Mouse (Mus musculus) lung, embryonic 14.5 days (tissue): Measurements from ENCODE around the gene Ryr2. TPM values are rescaled to one million over a fixed set of nuclear protein-coding genes. Genes with fewer than 3 reads are reported as not detected.

Source experiments
- ATAC-seq: fragments of 200-750 bp; cut with Nextera tagmentation; 2 replicates; pipeline ENCODE4 v1.8.0; 2017; ENCODE audit warnings: mild to moderate bottlenecking, moderate TSS enrichment, moderate library complexity; ENCODE audit not compliant: insufficient read depth
- DNase-seq: peaks from one replicate; pipeline ENCODE4 v3.0.0-alpha.2; 2015
- H3K27ac ChIP-seq: fragments of 300-500 bp; sonication (generic); 2 replicates; pipeline ENCODE4 v1.5.1; 2014; ENCODE audit warnings: low read depth, mild to moderate bottlenecking, moderate library complexity
- H3K27me3 ChIP-seq: fragments of 300-500 bp; sonication (generic); 2 replicates; pipeline ENCODE4 v1.6.1; 2014; ENCODE audit warnings: low read length, control low read depth; ENCODE audit not compliant: insufficient read depth
- H3K36me3 ChIP-seq: fragments of 300-500 bp; sonication (generic); 2 replicates; pipeline ENCODE4 v1.6.1; 2014; ENCODE audit warnings: control low read depth; ENCODE audit not compliant: insufficient read depth
- H3K4me1 ChIP-seq: fragments of 300-500 bp; sonication (generic); 2 replicates; pipeline ENCODE4 v1.6.1; 2014; ENCODE audit warnings: antibody characterized with exemption, control low read depth; ENCODE audit not compliant: insufficient read depth
- H3K4me2 ChIP-seq: fragments of 300-500 bp; sonication (generic); 2 replicates; pipeline ENCODE4 v1.6.1; 2014; ENCODE audit warnings: mild to moderate bottlenecking
- H3K4me3 ChIP-seq: fragments of 300-500 bp; sonication (generic); 2 replicates; pipeline ENCODE4 v1.5.1; 2014; ENCODE audit warnings: low read depth, low read length
- H3K9ac ChIP-seq: fragments of 300-500 bp; sonication (generic); 2 replicates; pipeline ENCODE4 v1.6.1; 2014
- H3K9me3 ChIP-seq: fragments of 300-500 bp; sonication (generic); 2 replicates; pipeline ENCODE4 v1.6.1; 2016; ENCODE audit warnings: low read depth, low read length, control low read depth
- CTCF ChIP-seq: IDR thresholded peaks from 2 replicates; pipeline ENCODE4 v1.5.1; 2016; ENCODE audit warnings: antibody characterized with exemption, low read depth
- WGBS: fragments of 180-500 bp; shearing (Covaris S2); extraction: QIAGEN DNeasy Blood & Tissue Kit; methylation state at CpG from one replicate; pipeline ENCODE4 v1.1.7; 2014; 5-methylcytosine and 5-hydroxymethylcytosine counted together
- polyA plus RNA-seq: library from polyadenylated mRNA; unstranded; fragments of >200 nt; fragmentation: Nextera tagmentation; extraction: Ambion mirVana; gene quantifications from 2 replicates; pipeline ENCODE4 v1.2.1, GENCODE M21; 2014

Ryr2 gene
- polyA plus RNA-seq, 1 experiment from 2014 or later = 2.3 TPM

DNA sequence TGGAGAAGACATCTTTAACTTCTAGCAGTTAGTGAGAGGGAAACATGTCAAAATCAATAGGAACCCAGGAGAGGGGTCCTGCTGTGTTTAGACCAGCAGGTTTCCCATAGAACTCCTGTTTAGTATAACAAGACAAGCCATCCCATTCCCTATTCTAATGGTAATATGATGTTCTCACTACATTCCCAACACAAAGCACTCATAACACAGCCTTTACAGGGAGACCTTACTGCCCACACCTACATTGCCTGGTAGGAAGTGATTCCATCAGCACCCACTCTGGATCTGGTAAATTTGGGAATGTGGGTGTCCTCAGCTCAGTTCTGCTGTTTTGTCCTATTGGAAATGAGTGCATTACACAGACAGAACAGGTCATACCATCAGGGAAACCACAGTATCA, 127.7 kb downstream of the Ryr2 start:
- no peak for ATAC-seq

DNA sequence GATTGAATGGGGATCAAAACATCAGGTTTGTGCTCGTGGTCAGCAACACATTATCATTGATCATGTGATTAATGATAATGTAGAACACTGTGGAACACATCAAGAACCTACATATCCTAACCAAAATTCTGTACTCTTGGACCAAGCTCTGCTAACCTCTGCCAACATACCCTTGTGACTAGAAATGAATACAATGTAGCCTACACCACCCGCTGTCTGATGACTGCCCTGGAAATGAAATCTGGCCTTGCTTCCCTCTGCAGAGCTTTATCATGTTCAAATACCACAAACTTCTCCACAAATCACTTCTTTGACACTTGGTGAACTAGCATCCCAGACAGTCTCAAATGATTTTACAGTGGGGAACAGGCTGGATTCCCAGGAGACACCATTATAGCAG, 128.4 kb downstream of the Ryr2 start:
- H3K4me1 ChIP-seq = no peaks in the 10 kb centered on the region
- H3K9me3 ChIP-seq = no peaks in the 10 kb centered on the region
- H3K4me3 ChIP-seq = no peak overlapping the region
- ATAC-seq = no peak
- no peaks in the 10 kb centered on the region for H3K36me3 ChIP-seq
- no peak overlapping the region for H3K9ac ChIP-seq
- no peak for DNase-seq
- H3K27me3 ChIP-seq = no peaks in the 10 kb centered on the region
- TF ChIP-seq CTCF = no peak
- WGBS = 61% methylated on average over 2 of the region's 2 CpGs
- no peak overlapping the region for H3K27ac ChIP-seq
- H3K4me2 ChIP-seq = no peak overlapping the region

More for the DNA sequence above, 127.7 kb downstream of the Ryr2 start:
- Histone ChIP-seq H3K4me2 (no peak overlapping the region), H3K36me3 (no peaks in the 10 kb centered on the region), H3K27ac (no peak overlapping the region), H3K4me3 (no peak overlapping the region), H3K27me3 (no peaks in the 10 kb centered on the region), H3K9me3 (no peaks in the 10 kb centered on the region), H3K4me1 (no peaks in the 10 kb centered on the region), H3K9ac (no peak overlapping the region)
- DNase-seq = no peak
- TF ChIP-seq CTCF = no peak

DNA sequence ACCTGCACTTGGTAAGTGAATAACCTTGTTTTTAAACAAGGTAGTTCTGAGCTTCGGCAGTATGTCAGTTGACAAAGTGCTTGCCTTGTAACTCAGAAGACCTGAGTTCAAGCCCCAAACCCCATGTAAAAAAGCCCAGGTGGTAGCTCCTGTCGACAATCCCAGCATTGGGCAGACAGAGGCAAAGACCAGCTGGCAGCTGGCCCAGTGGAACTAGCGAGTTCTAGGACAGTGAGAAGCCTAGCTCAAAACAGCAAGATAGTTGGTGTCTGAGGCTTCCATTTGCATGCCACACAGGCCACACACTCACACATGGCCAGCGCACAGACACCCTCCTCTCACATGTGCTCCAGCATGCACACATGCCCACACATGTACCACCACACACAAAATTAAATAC, 129.1 kb downstream of the Ryr2 start:
- Histone ChIP-seq H3K4me3 (no peak overlapping the region), H3K9ac (no peak overlapping the region)

DNA sequence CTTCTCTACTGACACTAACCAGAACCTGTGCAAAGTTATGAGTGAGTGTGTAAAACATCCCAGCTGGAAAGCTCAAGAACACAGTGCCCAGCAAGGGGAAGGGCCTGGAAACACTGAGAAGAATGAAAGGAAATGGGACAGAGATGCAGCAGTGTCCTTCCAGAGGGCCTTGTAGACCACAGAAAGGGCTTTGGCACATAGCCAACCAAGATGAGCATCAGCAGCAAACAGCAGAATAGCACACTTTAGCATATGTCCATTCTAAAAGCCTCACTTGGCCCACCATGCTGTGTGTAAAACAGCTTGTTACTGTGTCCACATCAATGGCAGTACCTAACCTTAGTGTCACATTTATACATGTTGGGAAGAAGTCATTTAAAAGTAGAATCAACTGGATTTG, 142.4 kb downstream of the Ryr2 start:
- no peaks in the 10 kb centered on the region for H3K4me1 ChIP-seq
- DNase-seq = peak; percentile 67
- ATAC-seq = no peak; the same call in 1 of the 2 replicates

More for the DNA sequence above, 129.1 kb downstream of the Ryr2 start:
- Histone ChIP-seq H3K27ac (no peak overlapping the region), H3K4me2 (no peak overlapping the region), H3K9me3 (no peaks in the 10 kb centered on the region), H3K4me1 (no peaks in the 10 kb centered on the region), H3K36me3 (no peaks in the 10 kb centered on the region), H3K27me3 (no peaks in the 10 kb centered on the region)
- WGBS = 63% methylated on average over 4 of the region's 4 CpGs
- DNase-seq = no peak
- no peak for ATAC-seq
- no peak for TF ChIP-seq CTCF

DNA sequence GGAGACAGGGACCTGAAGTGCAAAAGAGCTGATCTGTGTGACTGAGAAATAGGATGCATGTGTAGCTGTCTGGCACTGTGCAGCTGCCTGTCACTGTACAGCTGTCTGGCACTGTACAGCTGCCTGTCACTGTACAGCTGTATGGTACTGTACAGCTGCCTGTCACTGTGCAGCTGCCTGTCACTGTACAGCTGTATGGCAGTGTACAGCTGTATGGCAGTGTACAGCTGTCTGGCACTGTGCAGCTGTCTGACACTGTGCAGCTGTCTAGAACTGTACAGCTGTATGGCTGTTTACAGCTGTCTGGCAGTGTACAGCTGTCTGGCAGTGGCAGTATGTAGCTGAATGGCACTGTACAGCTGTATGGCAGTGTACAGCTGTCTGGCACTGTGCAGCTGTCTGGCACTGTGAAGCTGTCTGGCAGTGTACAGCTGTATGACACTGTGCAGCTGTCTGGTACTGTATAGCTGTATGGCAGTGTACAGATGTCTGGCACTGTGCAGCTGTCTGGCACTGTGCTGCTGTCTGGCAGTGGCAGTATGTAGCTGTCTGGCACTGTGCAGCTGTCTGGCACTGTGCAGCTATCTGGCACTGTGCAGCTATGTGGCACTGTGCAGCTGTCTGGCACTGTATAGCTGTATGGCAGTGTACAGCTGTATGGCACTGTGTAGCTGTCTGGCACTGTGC, 147.1 kb downstream of the Ryr2 start:
- Histone ChIP-seq H3K9ac (no peak overlapping the region), H3K4me2 (no peak overlapping the region), H3K27ac (no peak overlapping the region), H3K4me3 (no peak overlapping the region), H3K9me3 (no peaks in the 10 kb centered on the region), H3K36me3 (no peaks in the 10 kb centered on the region), H3K27me3 (no peaks in the 10 kb centered on the region), H3K4me1 (no peaks in the 10 kb centered on the region)
- no peak for TF ChIP-seq CTCF
- ATAC-seq = peak; percentile 48
- DNase-seq = no peak

More for the DNA sequence above, 142.4 kb downstream of the Ryr2 start:
- no peak overlapping the region for H3K4me3 ChIP-seq
- no peak overlapping the region for H3K9ac ChIP-seq
- H3K36me3 ChIP-seq = no peaks in the 10 kb centered on the region
- no peak overlapping the region for H3K4me2 ChIP-seq
- H3K27ac ChIP-seq = no peak overlapping the region
- no peaks in the 10 kb centered on the region for H3K27me3 ChIP-seq
- H3K9me3 ChIP-seq = no peaks in the 10 kb centered on the region
- TF ChIP-seq CTCF = no peak

DNA sequence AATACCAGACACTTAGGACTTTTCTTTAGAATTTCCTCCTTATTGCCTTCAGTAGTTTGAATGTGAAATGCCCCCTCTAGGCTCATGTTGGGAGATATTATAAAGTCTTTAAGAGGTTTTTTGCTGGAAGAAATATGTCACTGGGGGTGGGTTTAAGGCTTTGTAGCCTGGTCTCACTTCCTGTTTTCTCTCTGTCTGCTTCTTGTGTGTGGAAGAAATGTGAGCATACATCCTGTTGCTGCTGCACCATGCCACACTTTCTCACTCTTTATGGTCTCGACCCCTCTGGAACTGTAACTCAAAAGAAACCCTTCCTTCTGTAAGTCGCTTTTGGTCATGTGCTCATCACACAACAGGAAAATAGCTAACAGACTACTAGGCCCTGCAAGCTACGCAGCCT, 147.9 kb downstream of the Ryr2 start:
- H3K4me3 ChIP-seq = no peak overlapping the region
- no peak overlapping the region for H3K4me2 ChIP-seq
- WGBS = 65% methylated on average over 3 of the region's 3 CpGs
- no peaks in the 10 kb centered on the region for H3K4me1 ChIP-seq
- H3K36me3 ChIP-seq = no peaks in the 10 kb centered on the region
- no peak for TF ChIP-seq CTCF
- no peak overlapping the region for H3K9ac ChIP-seq
- no peak for DNase-seq
- H3K9me3 ChIP-seq = no peaks in the 10 kb centered on the region
- ATAC-seq = no peak
- no peak overlapping the region for H3K27ac ChIP-seq
- H3K27me3 ChIP-seq = no peaks in the 10 kb centered on the region

DNA sequence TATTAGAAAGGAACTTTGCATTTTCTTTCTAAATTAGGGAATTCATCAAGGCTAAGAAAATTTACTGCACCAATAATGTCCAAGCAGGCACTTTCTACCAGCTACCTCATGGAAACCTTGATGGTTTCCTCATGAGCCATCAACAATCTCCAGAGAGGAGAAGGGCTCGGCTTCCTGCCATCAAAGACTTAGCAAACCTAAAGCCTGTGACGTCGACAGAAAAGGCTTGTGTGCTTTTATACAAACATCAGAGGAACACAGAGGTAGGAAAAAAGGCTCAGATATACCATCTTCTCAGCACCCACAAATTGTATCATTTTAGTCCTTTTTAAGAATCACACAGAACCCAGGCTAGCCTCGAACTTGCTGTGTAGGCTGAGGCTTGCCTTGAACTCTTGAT, 148.5 kb downstream of the Ryr2 start:
- Histone ChIP-seq H3K36me3 (no peaks in the 10 kb centered on the region), H3K27me3 (no peaks in the 10 kb centered on the region), H3K4me2 (no peak overlapping the region), H3K9ac (no peak overlapping the region), H3K4me3 (no peak overlapping the region), H3K9me3 (no peaks in the 10 kb centered on the region), H3K4me1 (no peaks in the 10 kb centered on the region), H3K27ac (no peak overlapping the region)
- WGBS = 78% methylated on average over 4 of the region's 4 CpGs
- no peak for ATAC-seq
- TF ChIP-seq CTCF = no peak
- peak; percentile 6 for DNase-seq

DNA sequence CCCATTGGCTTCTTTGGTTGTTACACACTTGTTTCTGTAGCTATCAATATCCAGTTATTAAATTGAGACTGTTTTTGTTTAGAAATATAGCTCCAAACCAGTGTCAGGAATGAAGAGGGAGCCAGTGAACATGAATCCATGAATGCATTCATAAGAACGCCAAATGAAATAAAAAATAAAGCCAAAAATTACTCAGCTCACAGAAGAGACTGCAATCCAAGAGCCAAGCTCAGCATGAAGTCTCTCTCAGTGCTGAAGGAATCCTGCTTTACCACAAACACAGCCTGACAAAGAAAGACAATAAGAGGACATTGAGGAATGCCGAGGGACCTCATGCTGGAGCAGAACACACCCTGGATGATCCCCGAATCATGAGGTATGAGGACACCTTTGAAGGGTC, 154.8 kb downstream of the Ryr2 start:
- no peak overlapping the region for H3K4me3 ChIP-seq
- no peak for ATAC-seq
- no peaks in the 10 kb centered on the region for H3K4me1 ChIP-seq
- no peaks in the 10 kb centered on the region for H3K27me3 ChIP-seq
- no peaks in the 10 kb centered on the region for H3K9me3 ChIP-seq
- no peaks in the 10 kb centered on the region for H3K36me3 ChIP-seq
- no peak overlapping the region for H3K27ac ChIP-seq
- no peak for DNase-seq
- H3K4me2 ChIP-seq = no peak overlapping the region
- TF ChIP-seq CTCF = no peak
- WGBS = 75% methylated on average over 3 of the region's 3 CpGs
- H3K9ac ChIP-seq = no peak overlapping the region
